Mouse (Mus musculus): Measurements from ENCODE around the gene Tcn2.

DNA sequence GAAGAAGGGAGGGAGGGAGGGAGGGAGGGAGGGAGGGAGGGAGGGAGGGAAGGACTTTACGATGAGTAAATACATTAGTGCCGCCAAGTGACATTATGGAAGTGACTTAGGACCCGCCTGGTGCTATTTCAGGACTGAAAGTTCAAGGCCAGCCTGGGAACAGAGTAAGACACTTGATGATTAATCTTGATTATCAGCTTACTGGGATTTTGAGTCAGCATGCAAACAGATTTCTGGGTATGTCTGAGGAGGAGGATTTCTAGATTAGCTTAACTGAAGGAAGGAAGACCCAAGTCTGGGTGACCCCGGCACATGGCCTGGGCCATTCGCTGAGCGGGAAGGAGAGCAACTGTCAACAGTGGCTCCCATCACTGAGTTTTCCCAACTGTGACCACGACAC lies 11.5 kb downstream of the Tcn2 start:
- TF ChIP-seq CTCF (IDR thresholded peaks at IDR 0.05; ENCODE audit: low read depth, low read length) (no peak), GATA1 (IDR thresholded peaks at IDR 0.05; ENCODE audit: borderline replicate concordance, low read length) (no peak)

All from G1E (cell line).